Mouse (Mus musculus) ES-Bruce4 (cell line): ENCODE data around the gene D330020A13Rik. TPM values are rescaled to one million over a fixed set of nuclear protein-coding genes. Genes with fewer than 3 reads are reported as not detected.

Experiments
- H3K27ac ChIP-seq: 2 replicates; pipeline ENCODE4 v1.5.1; 2012; ENCODE audit warnings: low read length, inconsistent platforms; ENCODE audit not compliant: insufficient read depth
- H3K27me3 ChIP-seq: 2 replicates; pipeline ENCODE4 v1.6.1; 2012; ENCODE audit warnings: mild to moderate bottlenecking, low read length, inconsistent platforms; ENCODE audit not compliant: control insufficient read depth, poor library complexity, insufficient read depth, severe bottlenecking
- H3K36me3 ChIP-seq: 2 replicates; pipeline ENCODE4 v1.6.1; 2012; ENCODE audit warnings: inconsistent platforms, mild to moderate bottlenecking, low read length, moderate library complexity; ENCODE audit not compliant: control insufficient read depth, poor library complexity, insufficient read depth, severe bottlenecking
- H3K4me1 ChIP-seq: one replicate; pipeline ENCODE4 v1.8.1; 2011; ENCODE audit warnings: low read length; ENCODE audit not compliant: control insufficient read depth, insufficient read depth
- H3K4me3 ChIP-seq: 2 replicates; pipeline ENCODE4 v1.5.1; 2011; ENCODE audit warnings: low read depth, mild to moderate bottlenecking, low read length
- H3K9ac ChIP-seq: 2 replicates; pipeline ENCODE4 v1.6.1; 2012; ENCODE audit warnings: low read depth, mild to moderate bottlenecking, inconsistent platforms; ENCODE audit not compliant: poor library complexity, severe bottlenecking
- H3K9me3 ChIP-seq: replicated peaks from 2 replicates; pipeline ENCODE4 v1.6.1; 2012; ENCODE audit warnings: mild to moderate bottlenecking, low read length, inconsistent platforms; ENCODE audit not compliant: control insufficient read depth, poor library complexity, insufficient read depth, severe bottlenecking
- CTCF ChIP-seq: IDR thresholded peaks from one replicate; pipeline ENCODE4 v1.8.1; 2011; ENCODE audit warnings: low read depth, low read length
- EP300 ChIP-seq: IDR thresholded peaks from 2 replicates; pipeline ENCODE4 v1.6.1; 2011; ENCODE audit warnings: low read depth, low read length; ENCODE audit not compliant: insufficient read depth
- POLR2A ChIP-seq: IDR thresholded peaks from one replicate; pipeline ENCODE4 v1.8.1; 2011; ENCODE audit warnings: low read length; ENCODE audit not compliant: insufficient read depth
- polyA plus RNA-seq: library from polyadenylated mRNA; stranded (reverse); fragments of >200 nt; gene quantifications from 2 replicates; pipeline ENCODE4 v1.2.4, GENCODE M21; 2011; ENCODE audit warnings: low read depth; ENCODE audit not compliant: missing spikeins, insufficient read depth, insufficient read length

D330020A13Rik gene
- polyA plus RNA-seq, 1 experiment, result not detected

GRCm38 (mm10) chr6:120302755-120303316 lies 8.7 kb downstream of the D330020A13Rik start:
- no peak for TF ChIP-seq EP300
- no peak for TF ChIP-seq POLR2A
- TF ChIP-seq CTCF, result no peak
- Histone ChIP-seq H3K27ac (no peak overlapping the region), H3K36me3 (no peaks in the 10 kb centered on the region), H3K9me3 (no peaks in the 10 kb centered on the region), H3K4me1 (peaks cover 2% of the 10 kb centered on the region), H3K27me3 (no peaks in the 10 kb centered on the region), H3K4me3 (peak overlapping the region; percentile 35), H3K9ac (peak overlapping the region; percentile 71)

GRCm38 (mm10) chr6:120306859-120307594 lies 12.9 kb downstream of the D330020A13Rik start:
- Histone ChIP-seq H3K9ac (0 out of 2 replicates have a peak overlapping the region, but pooled peaks have one; percentile 31), H3K9me3 (no peaks in the 10 kb centered on the region), H3K27ac (peak overlapping the region; percentile 89), H3K36me3 (no peaks in the 10 kb centered on the region), H3K4me3 (no peak overlapping the region), H3K4me1 (peaks cover 4% of the 10 kb centered on the region), H3K27me3 (no peaks in the 10 kb centered on the region)
- TF ChIP-seq CTCF, result no peak

DNA sequence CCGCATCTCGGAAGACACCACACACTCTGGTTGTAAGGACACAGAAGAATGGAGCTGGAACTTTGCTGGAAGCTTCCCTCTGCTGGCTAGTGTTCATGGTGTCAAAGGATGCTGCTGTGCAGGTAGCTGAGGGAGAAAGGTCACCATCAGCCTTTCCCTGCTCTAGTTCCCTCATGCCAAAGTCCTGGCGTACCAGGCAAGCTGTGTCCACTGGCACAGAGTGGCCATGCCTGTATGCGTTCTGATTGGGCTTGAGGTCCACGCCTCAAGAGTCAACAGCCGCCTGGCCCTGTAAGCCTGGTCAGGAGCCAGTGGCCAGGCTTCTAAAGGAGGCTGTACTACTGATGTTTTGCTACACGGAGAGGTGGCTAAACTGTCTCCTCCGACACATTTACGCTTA lies 15.2 kb downstream of the D330020A13Rik start:
- Histone ChIP-seq H3K9me3 (no peaks in the 10 kb centered on the region), H3K36me3 (no peaks in the 10 kb centered on the region), H3K27ac (no peak overlapping the region), H3K4me3 (no peak overlapping the region), H3K27me3 (no peaks in the 10 kb centered on the region), H3K4me1 (peaks cover 4% of the 10 kb centered on the region), H3K9ac (no peak overlapping the region)
- no peak for TF ChIP-seq CTCF
- no peak for TF ChIP-seq POLR2A
- no peak for TF ChIP-seq EP300

DNA sequence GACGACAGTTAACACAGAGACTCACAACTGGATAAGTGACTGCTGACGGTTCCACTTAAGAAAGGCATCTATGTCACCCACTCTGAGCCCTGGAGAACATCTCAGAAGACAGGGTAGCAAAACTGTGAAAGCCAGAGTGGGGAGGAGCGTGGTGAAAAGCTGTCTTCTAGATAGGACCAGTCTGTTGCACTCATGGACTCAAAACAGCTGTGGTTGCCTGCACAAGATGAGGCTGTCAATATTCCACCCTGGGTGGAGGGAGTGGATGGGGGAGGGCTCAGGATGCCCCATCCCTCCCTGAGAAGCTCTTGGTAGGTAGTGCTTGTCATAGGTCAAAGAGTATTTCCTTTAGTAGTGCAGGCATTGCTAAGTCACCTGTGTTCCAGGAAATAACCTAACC lies 15.6 kb downstream of the D330020A13Rik start:
- TF ChIP-seq EP300, result no peak
- TF ChIP-seq POLR2A, result no peak
- no peak for TF ChIP-seq CTCF
- no peak overlapping the region for H3K4me3 ChIP-seq
- peaks cover 4% of the 10 kb centered on the region for H3K4me1 ChIP-seq
- H3K9ac ChIP-seq, result no peak overlapping the region
- no peaks in the 10 kb centered on the region for H3K9me3 ChIP-seq
- no peak overlapping the region for H3K27ac ChIP-seq
- H3K36me3 ChIP-seq, result no peaks in the 10 kb centered on the region
- no peaks in the 10 kb centered on the region for H3K27me3 ChIP-seq

DNA sequence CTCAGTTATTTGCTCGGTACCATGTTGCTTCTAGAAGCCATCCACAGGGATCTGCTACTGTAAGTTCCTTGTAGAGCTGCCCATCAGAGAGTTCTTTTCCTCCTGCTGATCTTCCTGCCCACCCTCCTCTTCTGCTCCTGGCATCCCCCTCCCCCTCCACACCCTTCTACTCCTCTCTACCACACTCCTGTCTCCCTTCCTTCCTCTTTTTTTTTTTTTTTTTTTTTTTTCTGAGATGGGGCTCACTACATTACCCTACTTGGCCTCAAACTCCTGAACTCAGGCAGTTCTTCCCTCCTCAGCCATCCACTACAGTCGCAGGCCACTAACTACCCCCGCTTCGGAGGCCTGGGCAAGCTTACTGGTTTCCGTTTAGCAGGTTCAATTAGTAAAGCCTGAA lies 18.3 kb downstream of the D330020A13Rik start:
- Histone ChIP-seq H3K4me1 (peaks cover 3% of the 10 kb centered on the region), H3K9ac (no peak overlapping the region), H3K9me3 (no peaks in the 10 kb centered on the region), H3K27ac (no peak overlapping the region), H3K36me3 (no peaks in the 10 kb centered on the region), H3K27me3 (no peaks in the 10 kb centered on the region), H3K4me3 (no peak overlapping the region)
- TF ChIP-seq EP300 (no peak), POLR2A (no peak), CTCF (no peak)

DNA sequence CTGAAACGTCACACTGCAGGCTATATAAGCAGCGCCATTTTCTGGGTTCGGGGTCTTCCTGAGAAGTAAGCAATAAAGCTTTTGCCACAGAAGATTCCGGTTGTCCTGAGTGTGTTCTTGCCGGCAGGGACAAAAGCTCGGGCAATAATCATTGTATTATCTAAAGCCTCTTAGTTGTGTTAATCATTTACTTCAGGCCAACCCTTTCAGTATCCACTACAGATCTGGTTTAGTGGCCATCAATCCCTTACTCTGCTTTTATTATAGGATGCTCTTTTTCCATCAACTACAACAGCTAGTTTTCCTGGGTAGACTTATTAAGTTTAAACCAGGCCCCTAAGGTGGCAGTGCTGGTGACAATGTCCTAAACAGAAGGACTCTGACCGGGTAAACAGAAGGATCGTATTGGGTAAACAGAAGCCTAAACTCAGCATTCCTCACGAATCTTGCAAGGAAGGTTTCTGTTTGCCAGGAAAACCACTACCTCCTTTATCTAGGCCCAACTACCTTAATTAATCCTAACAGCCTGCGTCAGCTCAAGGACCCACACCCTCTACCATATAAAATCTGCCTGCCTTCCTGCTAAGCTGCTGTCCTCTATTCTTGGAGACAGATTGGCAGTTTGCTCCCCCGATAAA lies 24.3 kb downstream of the D330020A13Rik start:
- no peaks in the 10 kb centered on the region for H3K9me3 ChIP-seq
- no peaks in the 10 kb centered on the region for H3K27me3 ChIP-seq
- H3K27ac ChIP-seq, result no peak overlapping the region
- no peaks in the 10 kb centered on the region for H3K36me3 ChIP-seq
- no peak for TF ChIP-seq POLR2A
- TF ChIP-seq CTCF, result no peak
- no peak for TF ChIP-seq EP300
- no peaks in the 10 kb centered on the region for H3K4me1 ChIP-seq
- H3K9ac ChIP-seq, result no peak overlapping the region
- no peak overlapping the region for H3K4me3 ChIP-seq
